Mouse (Mus musculus) heart, adult 2 months (tissue): ENCODE results near the gene Cdc34b.

Experiments used
- CTCF ChIP-seq: fragments of 200-600 bp; IDR thresholded peaks from 2 replicates; pipeline ENCODE4 v1.8.1; 2022; ENCODE audit warnings: antibody characterized with exemption, mild to moderate bottlenecking, moderate library complexity
- POLR2A ChIP-seq: fragments of 200-500 bp; IDR thresholded peaks from 2 replicates; pipeline ENCODE4 v1.6.1; 2011; ENCODE audit warnings: mild to moderate bottlenecking, low read depth, low read length, control low read depth; ENCODE audit not compliant: insufficient read depth

GRCm38 (mm10) chr11:94728545-94728944 is 13.0 kb upstream of the Cdc34b start:
- TF ChIP-seq POLR2A (no peak), CTCF (no peak)
